Mouse (Mus musculus) forebrain, postnatal 0 days (tissue): Measurements from ENCODE around the gene Ltb4r1. TPM values are rescaled to one million over a fixed set of nuclear protein-coding genes. Genes with fewer than 3 reads are reported as not detected.
"Not testable (repeated sequence)": the region's sequence is repeated elsewhere in the genome, so short reads cannot be mapped to it uniquely, and the experiment has no call there.

Source experiments
- ATAC-seq: fragments of 200-750 bp; cut with Nextera tagmentation; 2 replicates; pipeline ENCODE4 v1.8.0; 2017; ENCODE audit warnings: mild to moderate bottlenecking, moderate library complexity
- DNase-seq: peaks from one replicate; pipeline ENCODE4 v3.0.0-alpha.2; 2015
- H3K27ac ChIP-seq: fragments of 300-500 bp; sonication (generic); 2 replicates; pipeline ENCODE4 v1.5.1; 2014; ENCODE audit warnings: low read depth, mild to moderate bottlenecking, antibody characterized with exemption, low read length, moderate library complexity, mixed read lengths
- H3K27me3 ChIP-seq: fragments of 300-500 bp; sonication (generic); 2 replicates; pipeline ENCODE4 v1.6.1; 2014; ENCODE audit warnings: mild to moderate bottlenecking, low read length, mixed read lengths; ENCODE audit not compliant: insufficient read depth
- H3K36me3 ChIP-seq: fragments of 300-500 bp; sonication (generic); 2 replicates; pipeline ENCODE4 v1.6.1; 2014; ENCODE audit warnings: mild to moderate bottlenecking, moderate library complexity; ENCODE audit not compliant: insufficient read depth
- H3K4me1 ChIP-seq: fragments of 300-500 bp; sonication (generic); 2 replicates; pipeline ENCODE4 v1.6.1; 2014; ENCODE audit warnings: antibody characterized with exemption; ENCODE audit not compliant: insufficient read depth
- H3K4me2 ChIP-seq: fragments of 300-500 bp; sonication (generic); 2 replicates; pipeline ENCODE4 v1.6.1; 2014; ENCODE audit warnings: low read depth, mild to moderate bottlenecking, moderate library complexity
- H3K4me3 ChIP-seq: fragments of 300-500 bp; sonication (generic); 2 replicates; pipeline ENCODE4 v1.5.1; 2014; ENCODE audit warnings: low read depth, low read length, mixed read lengths
- H3K9ac ChIP-seq: fragments of 300-500 bp; sonication (generic); 2 replicates; pipeline ENCODE4 v1.6.1; 2014; ENCODE audit warnings: mild to moderate bottlenecking
- H3K9me3 ChIP-seq: fragments of 300-500 bp; sonication (generic); 2 replicates; pipeline ENCODE4 v1.6.1; 2016; ENCODE audit warnings: low read length
- CTCF ChIP-seq: sonication (generic); IDR thresholded peaks from 2 replicates; pipeline ENCODE4 v1.5.1; 2016; ENCODE audit warnings: antibody characterized with exemption, control low read depth, low read depth
- WGBS: fragments of 180-500 bp; shearing (Covaris S2); extraction: QIAGEN DNeasy Blood & Tissue Kit; methylation state at CpG from one replicate; pipeline ENCODE4 v1.1.7; 2014; 5-methylcytosine and 5-hydroxymethylcytosine counted together
- polyA plus RNA-seq: library from polyadenylated mRNA; unstranded; fragments of >200 nt; fragmentation: Nextera tagmentation; extraction: Ambion mirVana; gene quantifications from 2 replicates; pipeline ENCODE4 v1.2.1, GENCODE M21; 2015
- total RNA-seq: library from RNA; depleted of rRNA; stranded (reverse); fragments of >200 nt; gene quantifications from 2 replicates; pipeline ENCODE4 v1.2.3, GENCODE M21; 2014

Ltb4r1 gene
- total and polyA plus RNA-seq, 2 experiments from 2014 or later, result 0.48 to 0.90 TPM

DNA sequence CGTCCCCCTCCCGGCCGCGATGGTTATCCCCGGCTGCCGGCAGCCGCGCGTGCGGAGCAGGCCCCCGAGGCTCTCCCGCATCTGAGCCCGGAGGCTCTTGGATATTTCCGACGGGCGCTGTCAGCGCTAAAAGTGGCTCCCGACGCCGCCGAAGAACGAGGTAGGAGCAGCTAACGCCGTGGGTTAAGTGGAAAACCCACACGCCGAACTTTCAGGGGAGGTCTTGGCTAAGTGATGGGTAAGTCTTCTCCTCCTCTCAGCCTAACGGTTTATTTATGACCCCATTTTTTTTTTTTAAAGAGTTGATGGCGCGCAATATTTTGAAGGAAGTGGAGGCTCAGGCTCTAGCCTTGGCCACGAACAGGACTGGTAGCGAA, 19.9 kb upstream of the Ltb4r1 start:
- Histone ChIP-seq H3K4me3 (peak overlapping the region; percentile 87), H3K27ac (peak overlapping the region; percentile 62; the same call in 1 of the 2 replicates), H3K4me2 (peak overlapping the region; percentile 88), H3K27me3 (no peaks in the 10 kb centered on the region), H3K4me1 (0 out of 2 replicates have a peak, but pooled peaks cover 12% of the 10 kb centered on the region), H3K9ac (peak overlapping the region; percentile 62), H3K36me3 (peaks cover 24% of the 10 kb centered on the region), H3K9me3 (no peaks in the 10 kb centered on the region)
- no peak for ATAC-seq
- DNase-seq, result no peak
- 0% methylated on average over 31 of the region's 31 CpGs for WGBS
- no peak for TF ChIP-seq CTCF

GRCm38 (mm10) chr14:55747051-55747847, 18.5 kb upstream of the Ltb4r1 start:
- ATAC-seq, result no peak
- WGBS, result 90% methylated on average over 10 of the region's 10 CpGs
- Histone ChIP-seq H3K4me3 (no peak overlapping the region), H3K9ac (no peak overlapping the region), H3K27ac (no peak overlapping the region), H3K4me1 (0 out of 2 replicates have a peak, but pooled peaks cover 12% of the 10 kb centered on the region), H3K9me3 (no peaks in the 10 kb centered on the region), H3K27me3 (no peaks in the 10 kb centered on the region), H3K36me3 (peaks cover 30% of the 10 kb centered on the region), H3K4me2 (peak overlapping the region; percentile 88)
- TF ChIP-seq CTCF, result no peak
- no peak for DNase-seq

- no peak overlapping the region for H3K27ac ChIP-seq
- H3K36me3 ChIP-seq, result peaks cover 37% of the 10 kb centered on the region
- H3K4me3 ChIP-seq, result no peak overlapping the region
- 86% methylated on average over 6 of the region's 6 CpGs for WGBS
- H3K9ac ChIP-seq, result no peak overlapping the region
- H3K9me3 ChIP-seq, result no peaks in the 10 kb centered on the region
- no peak overlapping the region for H3K4me2 ChIP-seq
- no peak for TF ChIP-seq CTCF
- peaks cover 7% of the 10 kb centered on the region for H3K27me3 ChIP-seq
- no peaks in the 10 kb centered on the region; the same call in 1 of the 2 replicates for H3K4me1 ChIP-seq
- ATAC-seq, result no peak
- DNase-seq, result no peak
These were observed 8.2 kb upstream of the Ltb4r1 start for GRCm38 (mm10) chr14:55757566-55757965.

GRCm38 (mm10) chr14:55758363-55758784, 7.4 kb upstream of the Ltb4r1 start, which contains the start of gene Cideb:
TSS of gene Cideb (minus strand) at chr14:55758458.
- no peaks in the 10 kb centered on the region for H3K9me3 ChIP-seq

DNA sequence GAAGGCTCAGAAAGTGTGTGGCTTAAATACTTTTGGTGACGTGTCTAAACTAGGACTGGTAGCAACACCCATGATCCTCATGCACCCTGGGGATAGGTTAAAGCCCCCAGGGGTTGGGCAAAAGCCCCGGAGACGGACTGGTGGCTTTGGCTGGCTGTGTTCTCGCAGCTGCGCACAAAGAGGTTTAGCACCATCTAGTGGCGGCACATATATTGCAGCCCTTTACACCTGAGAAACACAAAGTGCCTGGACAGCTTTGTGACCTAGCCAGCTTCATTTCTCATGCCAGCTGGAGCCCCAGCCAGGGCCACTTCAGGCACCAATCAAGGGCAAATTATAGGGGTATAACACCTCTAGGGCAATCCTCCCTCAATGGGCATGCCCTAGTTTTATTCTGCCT, 5.6 kb upstream of the Ltb4r1 start:
- not testable (repeated sequence) for H3K4me3 ChIP-seq, H3K9ac ChIP-seq, H3K27ac ChIP-seq, ATAC-seq, H3K9me3 ChIP-seq, H3K4me1 ChIP-seq, H3K27me3 ChIP-seq
- peak; percentile 86 for DNase-seq
- H3K4me2 ChIP-seq, result peak overlapping the region; percentile 32
- peak; percentile 78 for TF ChIP-seq CTCF
- H3K36me3 ChIP-seq, result peaks cover 11% of the 10 kb centered on the region
- under 1% methylated on average over 6 of the region's 6 CpGs for WGBS

More at GRCm38 (mm10) chr14:55758363-55758784, 7.4 kb upstream of the Ltb4r1 start, which contains the start of gene Cideb:
- Histone ChIP-seq H3K9ac (no peak within 1 kb of the TSS), H3K36me3 (peaks cover 29% of the 10 kb centered on the region), H3K4me2 (0 out of 2 replicates have a peak within 1 kb of the TSS, but pooled peaks have one; percentile 5), H3K27ac (no peak within 1 kb of the TSS), H3K4me1 (no peaks in the 10 kb centered on the region; the same call in 1 of the 2 replicates), H3K4me3 (no peak within 1 kb of the TSS), H3K27me3 (peaks cover 7% of the 10 kb centered on the region)
- no peak for ATAC-seq
- DNase-seq, result peak; percentile 68
- 21% methylated on average over 8 of the region's 8 CpGs for WGBS
- peak; percentile 76 for TF ChIP-seq CTCF

DNA sequence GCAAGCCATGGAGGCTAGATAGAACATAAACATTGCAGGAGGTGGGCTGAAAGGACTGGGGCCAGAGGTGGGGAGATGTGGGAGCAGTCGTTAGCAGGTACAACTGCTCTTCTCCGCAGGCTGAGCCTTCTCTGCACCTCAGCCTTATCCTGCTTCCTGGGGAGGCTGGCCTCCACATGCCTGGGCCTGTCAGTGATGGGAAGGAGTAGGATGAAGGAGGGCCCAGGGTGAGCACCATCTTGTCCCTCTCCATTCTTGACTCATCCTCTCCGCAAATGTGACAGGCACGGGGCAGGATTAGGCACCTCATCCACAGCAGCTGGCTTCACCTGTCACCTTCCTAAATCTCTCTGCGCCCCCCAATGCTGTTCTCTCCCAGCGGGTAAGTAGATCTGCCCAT, 4.6 kb upstream of the Ltb4r1 start, which contains the start of gene Ltb4r2:
Gene Ltb4r2 (plus strand): TSS at position 266 of the 400 bp plus-strand sequence.
- ATAC-seq (no peak), DNase-seq (no peak)
- H3K27me3 ChIP-seq, result peaks cover 7% of the 10 kb centered on the region
- no peaks in the 10 kb centered on the region for H3K9me3 ChIP-seq
- TF ChIP-seq CTCF, result no peak
- H3K36me3 ChIP-seq, result peaks cover under 1% of the 10 kb centered on the region; the same call in 1 of the 2 replicates
- H3K4me2 ChIP-seq, result peak within 1 kb of the TSS; percentile 96
- peak within 1 kb of the TSS; percentile 77 for H3K27ac ChIP-seq
- no peaks in the 10 kb centered on the region; the same call in 1 of the 2 replicates for H3K4me1 ChIP-seq
- peak within 1 kb of the TSS; percentile 84 for H3K9ac ChIP-seq
- WGBS, result 72% methylated on average over 6 of the region's 6 CpGs
- peak within 1 kb of the TSS; percentile 50 for H3K4me3 ChIP-seq
